Mouse (Mus musculus) spleen, adult 2 months (tissue): ENCODE results near the gene Atf5.

Experiments
- CTCF ChIP-seq: fragments of 200-500 bp; IDR thresholded peaks from 2 replicates; pipeline ENCODE4 v1.5.1; 2011; ENCODE audit warnings: mild to moderate bottlenecking, inconsistent platforms; ENCODE audit not compliant: insufficient read depth, insufficient read length, insufficient replicate concordance; ENCODE audit errors: extremely low read depth
- POLR2A ChIP-seq: fragments of 200-500 bp; IDR thresholded peaks from 2 replicates; pipeline ENCODE4 v1.6.1; 2011; ENCODE audit warnings: low read depth, low read length, inconsistent platforms

DNA sequence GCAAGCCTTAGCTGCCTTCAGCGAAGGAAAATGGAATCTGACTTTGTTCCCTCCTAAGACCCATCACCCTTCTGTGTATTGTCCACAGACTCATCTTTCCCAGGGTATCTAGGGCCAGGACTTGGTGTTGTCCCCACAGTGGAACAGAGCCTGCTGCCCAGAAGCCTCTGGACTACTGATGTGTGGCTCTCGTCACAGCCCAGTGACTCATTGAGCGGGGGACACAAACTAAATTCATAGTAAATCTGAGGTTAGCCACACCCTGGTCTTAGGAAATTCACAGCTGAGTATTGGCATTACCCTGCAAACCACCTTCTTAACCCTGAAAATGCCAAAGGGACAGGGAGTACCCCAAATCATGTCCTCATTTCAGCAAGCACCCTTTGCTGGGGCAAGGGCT lies 10.3 kb upstream of the Atf5 start:
- TF ChIP-seq POLR2A (no peak), CTCF (no peak)
